Mouse (Mus musculus) forebrain, embryonic 16.5 days (tissue): ENCODE data around the gene Plcb1. TPM values are rescaled to one million over a fixed set of nuclear protein-coding genes. Genes with fewer than 3 reads are reported as not detected.

ENCODE experiments used
- ATAC-seq: fragments of 200-750 bp; cut with Nextera tagmentation; 2 replicates; pipeline ENCODE4 v1.8.0; 2017; ENCODE audit warnings: mild to moderate bottlenecking, moderate library complexity
- H3K27ac ChIP-seq: fragments of 300-500 bp; sonication (generic); 2 replicates; pipeline ENCODE4 v1.5.1; 2014; ENCODE audit warnings: low read length, control low read depth
- H3K27me3 ChIP-seq: fragments of 300-500 bp; sonication (generic); replicated peaks from 2 replicates; pipeline ENCODE4 v1.6.1; 2014; ENCODE audit warnings: low read length; ENCODE audit not compliant: control insufficient read depth, insufficient read depth
- H3K36me3 ChIP-seq: fragments of 300-500 bp; sonication (generic); 2 replicates; pipeline ENCODE4 v1.6.1; 2014; ENCODE audit not compliant: control insufficient read depth, insufficient read depth
- H3K4me1 ChIP-seq: fragments of 300-500 bp; sonication (generic); replicated peaks from 2 replicates; pipeline ENCODE4 v1.6.1; 2014; ENCODE audit warnings: low read length; ENCODE audit not compliant: control insufficient read depth, insufficient read depth
- H3K4me2 ChIP-seq: fragments of 300-500 bp; sonication (generic); 2 replicates; pipeline ENCODE4 v1.6.1; 2014; ENCODE audit warnings: mild to moderate bottlenecking, low read length, control low read depth
- H3K4me3 ChIP-seq: fragments of 300-500 bp; sonication (generic); replicated peaks from 2 replicates; pipeline ENCODE4 v1.5.1; 2014; ENCODE audit warnings: mild to moderate bottlenecking, low read length, control low read depth
- H3K9ac ChIP-seq: fragments of 300-500 bp; sonication (generic); replicated peaks from 2 replicates; pipeline ENCODE4 v1.6.1; 2014; ENCODE audit warnings: low read depth, low read length, control low read depth
- H3K9me3 ChIP-seq: fragments of 300-500 bp; sonication (generic); 2 replicates; pipeline ENCODE4 v1.6.1; 2016; ENCODE audit warnings: low read length; ENCODE audit not compliant: control insufficient read depth
- WGBS: fragments of 180-500 bp; shearing (Covaris S2); extraction: QIAGEN DNeasy Blood & Tissue Kit; methylation state at CpG from one replicate; pipeline ENCODE4 v1.1.7; 2014; 5-methylcytosine and 5-hydroxymethylcytosine counted together
- polyA plus RNA-seq: library from polyadenylated mRNA; unstranded; fragments of >200 nt; fragmentation: Nextera tagmentation; extraction: Ambion mirVana; gene quantifications from 2 replicates; pipeline ENCODE4 v1.2.1, GENCODE M21; 2015

The Plcb1 gene
- polyA plus RNA-seq, 1 experiment from 2014 or later: 49.4 TPM

DNA sequence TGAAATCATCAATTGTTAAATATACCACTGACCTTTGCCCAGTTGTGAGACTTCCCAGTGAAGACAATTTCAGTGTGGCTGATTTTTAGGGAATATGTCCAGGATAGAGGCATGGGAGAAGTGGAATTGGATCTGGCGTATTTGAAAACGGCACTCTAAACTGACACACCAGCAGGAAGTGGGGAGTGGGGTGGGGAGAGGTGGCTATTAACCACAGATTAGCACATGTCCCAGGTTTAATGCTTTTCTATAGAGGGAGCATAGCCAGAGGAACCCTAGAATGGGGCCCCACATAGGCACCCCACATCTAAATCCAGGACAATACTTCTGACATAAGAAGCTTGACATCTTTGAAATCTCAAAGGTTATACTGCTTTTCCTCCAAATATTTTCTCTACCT lies 699.4 kb downstream of the Plcb1 start:
- WGBS: 54% methylated on average over 2 of the region's 2 CpGs
- H3K9me3 ChIP-seq: no peaks in the 10 kb centered on the region
- H3K4me3 ChIP-seq: no peak overlapping the region
- no peak overlapping the region for H3K9ac ChIP-seq
- no peaks in the 10 kb centered on the region for H3K27me3 ChIP-seq
- H3K27ac ChIP-seq: no peak overlapping the region
- H3K4me1 ChIP-seq: no peaks in the 10 kb centered on the region
- no peak overlapping the region for H3K4me2 ChIP-seq
- no peak for ATAC-seq
- H3K36me3 ChIP-seq: no peaks in the 10 kb centered on the region

DNA sequence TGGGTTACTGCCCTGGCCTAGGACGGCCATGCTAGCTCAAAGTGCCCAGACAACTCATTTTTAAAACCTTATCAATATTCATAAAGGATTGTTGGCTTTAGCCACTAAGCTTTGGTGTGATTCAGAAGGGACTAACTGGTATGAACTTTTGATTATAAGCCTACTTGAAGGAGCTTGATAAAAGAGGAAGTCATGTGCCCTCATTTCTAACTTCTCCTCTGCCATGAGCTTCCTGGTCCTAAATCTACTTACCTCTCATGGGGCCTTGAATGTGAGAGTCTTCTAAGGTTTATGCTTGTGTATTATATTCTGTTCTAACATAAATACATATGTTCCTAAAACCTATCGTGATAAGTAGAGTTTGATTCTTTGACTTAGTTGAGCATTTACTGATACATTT lies 702.4 kb downstream of the Plcb1 start:
- Histone ChIP-seq H3K9me3 (no peaks in the 10 kb centered on the region), H3K4me3 (no peak overlapping the region), H3K4me2 (no peak overlapping the region), H3K27me3 (no peaks in the 10 kb centered on the region), H3K4me1 (no peaks in the 10 kb centered on the region), H3K9ac (no peak overlapping the region), H3K36me3 (no peaks in the 10 kb centered on the region), H3K27ac (no peak overlapping the region)
- WGBS: 85% methylated on average over 2 of the region's 2 CpGs
- no peak for ATAC-seq

DNA sequence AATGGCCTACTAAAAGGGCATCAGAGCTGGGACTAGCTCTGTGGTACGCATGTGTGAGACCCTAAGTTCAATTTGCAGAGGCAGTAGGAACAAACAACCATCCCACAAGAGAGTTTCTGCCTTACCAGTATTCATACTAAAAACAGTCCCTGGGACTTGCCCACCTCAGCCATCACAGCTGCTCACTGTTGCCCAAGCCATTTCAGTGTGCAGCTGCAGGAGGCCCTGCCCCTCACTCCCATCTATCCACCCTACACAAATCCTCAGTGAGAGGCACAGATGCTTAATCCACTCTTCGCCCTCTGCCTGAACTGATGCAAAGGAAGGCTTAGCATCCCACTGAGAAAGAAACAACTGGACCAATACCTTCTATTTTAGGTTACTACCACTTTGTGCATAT lies 703.3 kb downstream of the Plcb1 start:
- Histone ChIP-seq H3K27me3 (no peaks in the 10 kb centered on the region), H3K9me3 (no peaks in the 10 kb centered on the region), H3K4me1 (no peaks in the 10 kb centered on the region), H3K27ac (no peak overlapping the region), H3K4me3 (no peak overlapping the region), H3K4me2 (no peak overlapping the region), H3K9ac (no peak overlapping the region), H3K36me3 (no peaks in the 10 kb centered on the region)
- ATAC-seq: no peak
- WGBS: 65% methylated on average over 2 of the region's 2 CpGs

DNA sequence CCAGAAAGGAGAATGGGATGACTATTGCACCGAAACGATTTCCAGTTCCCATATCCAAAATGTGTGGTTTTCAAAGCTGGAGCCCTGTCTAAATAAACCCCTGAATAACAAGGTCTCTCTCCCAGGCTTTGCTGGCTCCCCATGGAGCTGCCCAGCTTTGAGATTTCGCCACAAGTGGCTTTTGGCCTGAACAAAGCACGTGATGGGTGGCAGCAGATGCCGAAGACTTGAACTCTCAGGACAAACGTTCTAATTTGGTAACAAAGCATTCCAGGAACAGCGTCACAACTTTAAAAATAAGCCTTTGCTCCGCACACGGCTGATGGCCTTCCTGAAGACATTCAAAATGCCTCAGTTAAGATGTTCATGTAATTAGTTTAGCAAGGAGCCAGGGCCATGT lies 706.9 kb downstream of the Plcb1 start:
- no peak overlapping the region for H3K4me3 ChIP-seq
- 66% methylated on average over 9 of the region's 9 CpGs for WGBS
- no peaks in the 10 kb centered on the region for H3K36me3 ChIP-seq
- no peak overlapping the region for H3K4me2 ChIP-seq
- H3K9ac ChIP-seq: no peak overlapping the region
- H3K9me3 ChIP-seq: no peaks in the 10 kb centered on the region
- ATAC-seq: no peak
- H3K27me3 ChIP-seq: no peaks in the 10 kb centered on the region
- no peak overlapping the region for H3K27ac ChIP-seq
- 0 out of 2 replicates have a peak, but pooled peaks cover 2% of the 10 kb centered on the region for H3K4me1 ChIP-seq

DNA sequence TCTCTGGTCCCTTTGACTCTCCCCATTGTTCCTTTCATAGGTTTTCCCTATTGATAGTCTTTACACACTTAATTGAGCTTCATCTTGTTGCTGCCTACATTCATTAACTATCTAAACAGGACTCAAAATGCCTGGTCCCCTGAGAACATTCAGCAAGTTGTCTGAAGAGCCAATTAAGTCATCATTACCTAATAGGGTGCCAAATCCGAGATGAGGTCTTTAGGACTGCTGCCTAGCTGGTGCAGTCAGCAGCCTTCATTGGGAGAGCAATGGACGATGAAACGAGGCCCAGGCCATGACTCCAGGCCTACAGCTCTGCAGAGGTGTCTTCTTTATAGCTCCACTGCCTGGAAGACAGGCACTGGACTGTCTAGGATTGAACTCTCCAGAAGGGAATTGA lies 710.7 kb downstream of the Plcb1 start:
- 7% methylated on average over 3 of the region's 3 CpGs for WGBS
- no peaks in the 10 kb centered on the region for H3K27me3 ChIP-seq
- H3K36me3 ChIP-seq: no peaks in the 10 kb centered on the region
- no peak overlapping the region for H3K4me3 ChIP-seq
- no peaks in the 10 kb centered on the region for H3K9me3 ChIP-seq
- H3K4me2 ChIP-seq: no peak overlapping the region
- no peak overlapping the region for H3K9ac ChIP-seq
- no peak for ATAC-seq
- 0 out of 2 replicates have a peak, but pooled peaks cover 2% of the 10 kb centered on the region for H3K4me1 ChIP-seq
- no peak overlapping the region for H3K27ac ChIP-seq

DNA sequence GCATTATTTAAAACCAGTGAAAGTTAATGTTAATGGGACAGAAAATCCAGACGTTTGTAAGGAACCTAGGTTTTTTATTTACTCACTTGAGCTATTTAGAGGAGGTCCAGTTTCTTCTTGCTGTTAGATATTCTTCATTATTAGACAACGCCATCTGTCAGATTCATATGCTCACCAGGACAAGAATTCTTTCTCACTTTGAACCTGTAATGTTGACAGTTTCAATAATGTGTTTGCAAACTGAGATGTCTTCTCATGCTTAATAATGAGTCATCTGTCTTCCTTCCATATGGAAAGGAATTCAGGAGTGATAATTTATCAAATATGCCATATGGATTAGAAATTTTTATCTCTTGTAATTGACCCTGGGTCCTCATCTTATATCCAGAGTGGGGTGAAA lies 711.4 kb downstream of the Plcb1 start:
- Histone ChIP-seq H3K4me3 (no peak overlapping the region), H3K36me3 (no peaks in the 10 kb centered on the region), H3K9ac (no peak overlapping the region), H3K4me1 (0 out of 2 replicates have a peak, but pooled peaks cover 2% of the 10 kb centered on the region), H3K9me3 (no peaks in the 10 kb centered on the region), H3K4me2 (no peak overlapping the region), H3K27me3 (no peaks in the 10 kb centered on the region), H3K27ac (no peak overlapping the region)
- 37% methylated on average over 2 of the region's 2 CpGs for WGBS
- no peak for ATAC-seq

DNA sequence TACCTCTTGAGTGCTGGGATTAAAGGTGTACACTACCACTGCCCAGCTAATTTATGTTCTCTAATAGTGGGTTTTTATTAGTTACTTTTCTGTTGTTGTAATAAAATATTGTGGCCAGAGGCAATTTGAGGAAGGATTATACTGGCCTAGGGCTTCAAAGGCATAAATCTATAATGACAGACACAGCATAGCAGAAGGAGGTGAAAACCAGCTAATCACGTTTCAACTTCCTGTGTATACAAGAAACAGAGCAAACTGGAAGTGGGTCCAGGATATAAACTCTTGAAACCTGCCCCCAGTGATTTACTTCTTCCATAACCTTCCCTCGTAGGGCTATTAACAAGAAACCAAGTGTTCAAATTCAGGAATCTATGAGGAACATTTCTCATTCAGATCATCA lies 715.0 kb downstream of the Plcb1 start:
- Histone ChIP-seq H3K9ac (no peak overlapping the region), H3K27me3 (no peaks in the 10 kb centered on the region), H3K27ac (no peak overlapping the region), H3K9me3 (no peaks in the 10 kb centered on the region), H3K4me1 (0 out of 2 replicates have a peak, but pooled peaks cover 2% of the 10 kb centered on the region), H3K4me2 (no peak overlapping the region), H3K4me3 (no peak overlapping the region), H3K36me3 (no peaks in the 10 kb centered on the region)
- ATAC-seq: no peak
- WGBS: 84% methylated on average over 2 of the region's 2 CpGs

DNA sequence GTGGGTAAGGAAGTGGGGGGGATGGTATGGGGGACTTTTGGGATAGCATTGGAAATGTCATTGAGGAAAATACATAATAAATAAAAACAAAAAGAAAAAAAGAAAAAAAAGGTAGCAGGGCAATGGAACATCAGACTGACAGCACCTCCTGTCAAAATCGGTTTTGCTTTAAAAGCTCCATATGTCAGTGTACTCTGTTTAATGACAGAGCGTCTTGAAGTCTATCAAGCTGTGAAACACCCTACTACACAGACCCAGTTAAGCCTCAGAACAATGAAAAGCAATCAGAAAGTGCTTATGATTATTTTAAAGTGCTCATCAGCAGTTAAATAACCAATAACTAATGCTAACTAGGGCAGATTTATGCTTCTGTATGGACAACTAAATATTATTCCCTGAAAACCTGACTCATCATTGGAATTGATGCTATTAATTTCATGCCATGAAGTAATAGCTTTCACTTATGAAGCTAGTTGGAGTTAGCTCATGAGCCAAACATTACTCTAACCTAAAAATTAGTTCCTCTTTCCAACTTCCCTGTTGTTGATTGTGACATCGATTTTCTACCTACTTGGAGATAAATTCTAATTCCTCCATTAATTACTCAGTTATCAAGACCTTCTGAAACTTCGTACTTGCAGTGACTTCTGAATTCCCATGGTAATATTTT lies 717.6 kb downstream of the Plcb1 start:
- H3K36me3 ChIP-seq: no peaks in the 10 kb centered on the region
- peak; percentile 75 for ATAC-seq
- H3K9ac ChIP-seq: no peak overlapping the region
- no peak overlapping the region for H3K27ac ChIP-seq
- H3K27me3 ChIP-seq: no peaks in the 10 kb centered on the region
- H3K4me3 ChIP-seq: no peak overlapping the region
- no peaks in the 10 kb centered on the region for H3K4me1 ChIP-seq
- no peak overlapping the region for H3K4me2 ChIP-seq
- no peaks in the 10 kb centered on the region for H3K9me3 ChIP-seq
- 70% methylated on average over 4 of the region's 4 CpGs for WGBS

DNA sequence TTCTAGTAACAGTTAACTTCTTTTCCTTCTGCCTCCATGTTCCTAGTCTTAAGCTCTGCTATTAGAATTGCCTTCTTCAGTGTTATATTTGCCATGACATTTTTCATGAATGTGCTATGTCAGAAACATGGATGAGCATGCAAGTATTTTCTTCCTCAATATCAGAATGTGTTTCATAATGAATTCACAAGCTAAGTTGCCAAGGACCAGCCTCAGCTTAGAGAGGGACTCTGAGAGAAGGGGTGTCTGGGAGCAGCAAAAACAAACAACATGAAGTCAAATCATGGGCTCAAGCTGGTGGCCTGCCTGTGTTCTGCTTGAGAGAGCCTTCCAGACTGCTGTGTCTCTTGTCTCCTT lies 718.1 kb downstream of the Plcb1 start:
- H3K4me3 ChIP-seq: no peak overlapping the region
- no peaks in the 10 kb centered on the region for H3K36me3 ChIP-seq
- H3K4me2 ChIP-seq: no peak overlapping the region
- no peaks in the 10 kb centered on the region for H3K9me3 ChIP-seq
- H3K27me3 ChIP-seq: no peaks in the 10 kb centered on the region
- ATAC-seq: no peak
- no peak overlapping the region for H3K27ac ChIP-seq
- H3K9ac ChIP-seq: no peak overlapping the region
- no peaks in the 10 kb centered on the region for H3K4me1 ChIP-seq

DNA sequence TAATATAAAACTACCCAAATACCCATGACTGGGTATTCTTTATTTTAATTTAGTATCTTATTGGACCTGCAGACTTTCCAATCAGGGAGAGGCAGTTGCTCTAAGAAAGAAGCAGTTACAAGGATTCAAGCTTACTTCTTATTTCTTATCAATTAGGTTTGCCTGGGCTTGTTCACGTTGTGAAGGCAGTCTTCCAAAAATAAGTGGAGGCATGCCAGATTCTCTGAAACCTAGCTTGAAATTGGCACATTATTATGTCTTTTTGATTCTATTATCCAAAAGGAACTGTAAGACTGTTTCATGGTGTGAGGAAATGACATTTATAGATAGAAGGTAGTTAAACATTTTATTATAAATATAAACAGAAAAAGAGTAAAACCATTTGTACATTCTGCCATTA lies 721.2 kb downstream of the Plcb1 start:
- Histone ChIP-seq H3K27ac (no peak overlapping the region), H3K9me3 (no peaks in the 10 kb centered on the region), H3K4me2 (no peak overlapping the region), H3K4me1 (no peaks in the 10 kb centered on the region), H3K4me3 (no peak overlapping the region), H3K36me3 (no peaks in the 10 kb centered on the region), H3K27me3 (no peaks in the 10 kb centered on the region), H3K9ac (no peak overlapping the region)
- WGBS: 25% methylated on average over 1 of the region's 1 CpGs
- ATAC-seq: no peak
